Mouse (Mus musculus) myocyte (in vitro differentiated cells): ENCODE data around the gene Lypd6b.

Experiments used
- MAX ChIP-seq: IDR thresholded peaks from one replicate; pipeline ENCODE4 v1.6.1; 2011; ENCODE audit warnings: low read depth, mild to moderate bottlenecking, control low read depth
- TCF3 ChIP-seq: IDR thresholded peaks from one replicate; pipeline ENCODE4 v1.6.1; 2011; ENCODE audit warnings: low read depth, control low read depth; ENCODE audit not compliant: insufficient read length

DNA sequence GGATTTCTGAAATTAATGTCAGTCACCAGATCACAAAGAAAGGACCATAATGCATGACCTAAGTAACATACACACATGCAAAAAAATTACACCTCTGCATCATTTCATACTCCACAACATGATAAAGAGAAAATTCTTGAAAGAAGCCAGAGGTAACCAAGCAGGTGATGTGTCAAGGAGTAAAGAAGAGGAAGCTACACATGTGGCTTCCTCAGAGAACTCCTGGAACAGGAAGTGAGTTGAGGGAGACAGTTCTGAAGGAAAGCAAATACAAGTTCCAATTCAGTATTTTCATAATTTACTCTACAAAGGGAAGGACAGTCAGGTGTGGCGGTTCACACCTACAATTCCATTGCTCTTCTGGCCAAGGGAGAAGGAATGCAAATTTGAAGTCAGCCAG lies 93.5 kb downstream of the Lypd6b start:
- TF ChIP-seq MAX (no peak), TCF3 (no peak)
